Mouse (Mus musculus): ENCODE measurements around the gene Sstr2.

Sstr2 gene

GRCm38 (mm10) chr11:113618672-113619419 is at the start of gene Sstr2:
Gene Sstr2, plus strand, starts transcription at chr11:113619342.
- DNase-seq: peak; percentile 85

GRCm38 (mm10) chr11:113571616-113572015 is 47.5 kb upstream of the Sstr2 start:
- DNase-seq: no peak

GRCm38 (mm10) chr11:113572641-113573040 is 46.5 kb upstream of the Sstr2 start:
- no peak for DNase-seq

GRCm38 (mm10) chr11:113577221-113577620 is 41.9 kb upstream of the Sstr2 start:
- no peak for DNase-seq

- DNase-seq: no peak
Observed at GRCm38 (mm10) chr11:113583879-113584661, 35.1 kb upstream of the Sstr2 start.

- no peak for DNase-seq
Observed at GRCm38 (mm10) chr11:113586423-113586822, 32.7 kb upstream of the Sstr2 start.

GRCm38 (mm10) chr11:113588936-113589335 is 30.2 kb upstream of the Sstr2 start:
- no peak for DNase-seq

GRCm38 (mm10) chr11:113595144-113595543 is 24.0 kb upstream of the Sstr2 start:
- DNase-seq: no peak

- no peak for DNase-seq
Observed at GRCm38 (mm10) chr11:113597632-113598031, 21.5 kb upstream of the Sstr2 start.

GRCm38 (mm10) chr11:113600526-113601245 is 18.5 kb upstream of the Sstr2 start:
- no peak for DNase-seq

- no peak for DNase-seq
Observed at GRCm38 (mm10) chr11:113601616-113602343, 17.4 kb upstream of the Sstr2 start.

- DNase-seq: no peak
Observed at GRCm38 (mm10) chr11:113607556-113607955, 11.6 kb upstream of the Sstr2 start.

- no peak for DNase-seq
Observed at GRCm38 (mm10) chr11:113609581-113609980, 9.6 kb upstream of the Sstr2 start.

- no peak for DNase-seq
Observed at GRCm38 (mm10) chr11:113610266-113610665, 8.9 kb upstream of the Sstr2 start.

GRCm38 (mm10) chr11:113611112-113611646 is 8.0 kb upstream of the Sstr2 start:
- peak; percentile 31 for DNase-seq

- DNase-seq: peak; percentile 49
Observed at GRCm38 (mm10) chr11:113611664-113612611, 7.2 kb upstream of the Sstr2 start.

GRCm38 (mm10) chr11:113614476-113614875 is 4.7 kb upstream of the Sstr2 start:
- no peak for DNase-seq

GRCm38 (mm10) chr11:113617132-113617911 is 1.8 kb upstream of the Sstr2 start:
- DNase-seq: peak; percentile 40

- DNase-seq: no peak
Observed at GRCm38 (mm10) chr11:113618303-113618671, 855 bp upstream of the Sstr2 start.

- DNase-seq: no peak
Observed at GRCm38 (mm10) chr11:113619420-113620080, 408 bp downstream of the Sstr2 start.

All from right cerebral cortex, postnatal 25 days (tissue).